Mouse (Mus musculus) v-Abl transformed pro-B cells (cell line): ENCODE results near the gene Csnk1e.

Experiments used
- in situ Hi-C, 2 experiments: fragments of 400-800 bp; cut with MboI; formaldehyde crosslinking; loops; one replicate each; pipeline ENCODE4 v1.15.1; 2025; ENCODE audit not compliant: unreplicated experiment in 2 of 2

The Csnk1e gene

GRCm38 (mm10) chr15:79428616-79429015, 26.8 kb downstream of the Csnk1e start:
- in situ Hi-C loops = no loop called here

GRCm38 (mm10) chr15:79427516-79427915, 27.9 kb downstream of the Csnk1e start:
- in situ Hi-C loops = no loop called here

GRCm38 (mm10) chr15:79425516-79425915, 29.9 kb downstream of the Csnk1e start:
- in situ Hi-C loops = no loop called here

- in situ Hi-C loops = no loop called here
Measured at GRCm38 (mm10) chr15:79424602-79425001, 30.8 kb downstream of the Csnk1e start.

- in situ Hi-C loops = no loop called here
Measured at GRCm38 (mm10) chr15:79422715-79423243, 32.6 kb downstream of the Csnk1e start.

GRCm38 (mm10) chr15:79418677-79419076, 36.7 kb downstream of the Csnk1e start:
- in situ Hi-C loops = no loop called here

- in situ Hi-C loops = no loop called here
Measured at GRCm38 (mm10) chr15:79418265-79418664, 37.1 kb downstream of the Csnk1e start.

- in situ Hi-C loops = no loop called here
Measured at GRCm38 (mm10) chr15:79417379-79417778, 38.0 kb downstream of the Csnk1e start.

- in situ Hi-C loops = no loop called here
Measured at GRCm38 (mm10) chr15:79416460-79417085, 38.8 kb downstream of the Csnk1e start.

- in situ Hi-C loops = no loop called here
Measured at GRCm38 (mm10) chr15:79414513-79414912, 40.9 kb downstream of the Csnk1e start.

- in situ Hi-C loops = no loop called here
Measured at GRCm38 (mm10) chr15:79413802-79414201, 41.6 kb downstream of the Csnk1e start.

- in situ Hi-C loops = no loop called here
Measured at GRCm38 (mm10) chr15:79413201-79413600, 42.2 kb downstream of the Csnk1e start.

GRCm38 (mm10) chr15:79411363-79412065, 43.9 kb downstream of the Csnk1e start:
- in situ Hi-C loops = no loop called here

- in situ Hi-C loops = loop anchor here in 1 of 2 experiments (5.0 kb wide), 1 partner anchor 33 kb away; no protein-coding TSS in a partner anchor
Measured at GRCm38 (mm10) chr15:79409077-79409573, 46.2 kb downstream of the Csnk1e start.

- in situ Hi-C loops = loop anchor here in 1 of 2 experiments (5.0 kb wide), 1 partner anchor 36 kb away; no protein-coding TSS in a partner anchor
Measured at GRCm38 (mm10) chr15:79406564-79406963, 48.8 kb downstream of the Csnk1e start.

GRCm38 (mm10) chr15:79404277-79404676, 51.1 kb downstream of the Csnk1e start:
- in situ Hi-C loops = no loop called here

- in situ Hi-C loops = no loop called here
Measured at GRCm38 (mm10) chr15:79403763-79404210, 51.6 kb downstream of the Csnk1e start.

GRCm38 (mm10) chr15:79402836-79403762, 52.3 kb downstream of the Csnk1e start, which contains the start of gene Tmem184b:
Gene Tmem184b, minus strand, starts transcription at chr15:79403569.
- in situ Hi-C loops = no loop called here

- in situ Hi-C loops = no loop called here
Measured at GRCm38 (mm10) chr15:79402176-79402575, 53.2 kb downstream of the Csnk1e start.

- in situ Hi-C loops = no loop called here
Measured at GRCm38 (mm10) chr15:79400975-79401365, 54.4 kb downstream of the Csnk1e start.
